Mouse (Mus musculus) adrenal gland, postnatal 10 days (tissue): ENCODE measurements around the gene Msrb3. TPM values are rescaled to one million over a fixed set of nuclear protein-coding genes. Genes with fewer than 3 reads are reported as not detected.

Experiments
- DNase-seq: peaks from one replicate; pipeline ENCODE4 v3.0.0; 2021; ENCODE audit warnings: mixed read lengths
- total RNA-seq, 2 experiments: library from RNA; stranded (reverse); gene quantifications; 2 replicates each; pipeline ENCODE4 v1.2.3; 2021

Msrb3 gene
- total RNA-seq, 2 experiments from 2014 or later, result 34.2 to 38.0 TPM

DNA sequence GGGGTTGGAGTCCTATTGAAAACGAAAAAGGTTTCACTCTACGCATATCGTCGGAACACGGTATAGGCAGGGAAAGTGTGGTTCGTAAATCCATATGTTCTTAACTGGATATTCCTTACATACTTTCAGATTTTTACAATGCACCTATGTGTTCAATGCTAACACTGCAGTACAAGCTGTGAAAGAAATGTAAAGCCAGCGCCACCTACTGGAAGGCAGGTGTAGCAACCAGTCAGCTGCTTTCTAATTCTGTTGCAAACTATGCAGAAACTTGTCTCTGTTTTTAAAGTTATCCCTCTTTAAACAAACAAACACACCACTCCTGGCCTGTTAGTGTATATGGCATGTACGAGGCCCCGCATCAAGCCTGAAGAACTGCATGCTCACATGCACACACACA, 34.5 kb downstream of the Msrb3 start:
- peak; percentile 82 for DNase-seq

GRCm38 (mm10) chr10:120861674-120862073, 37.2 kb downstream of the Msrb3 start:
- DNase-seq, result no peak

DNA sequence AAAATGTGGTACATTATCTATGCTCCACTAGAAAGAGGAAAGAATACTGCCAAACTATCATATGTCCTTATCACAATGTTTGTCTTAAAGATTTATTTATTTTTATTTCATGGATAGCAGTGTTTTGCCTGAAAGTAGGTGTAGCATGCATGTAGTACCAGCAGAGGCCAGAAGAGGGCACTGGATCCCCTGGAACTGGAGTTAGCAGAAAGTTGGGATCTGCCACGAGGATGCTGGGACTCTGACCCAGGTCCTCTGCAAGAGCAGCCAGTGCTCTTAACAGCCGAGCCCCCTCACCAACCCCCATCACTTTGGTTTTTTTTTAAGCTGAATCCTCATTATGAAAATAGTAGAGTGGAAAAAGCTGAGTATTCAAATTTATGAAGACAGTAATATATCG, 37.7 kb downstream of the Msrb3 start:
- DNase-seq, result peak; percentile 65

DNA sequence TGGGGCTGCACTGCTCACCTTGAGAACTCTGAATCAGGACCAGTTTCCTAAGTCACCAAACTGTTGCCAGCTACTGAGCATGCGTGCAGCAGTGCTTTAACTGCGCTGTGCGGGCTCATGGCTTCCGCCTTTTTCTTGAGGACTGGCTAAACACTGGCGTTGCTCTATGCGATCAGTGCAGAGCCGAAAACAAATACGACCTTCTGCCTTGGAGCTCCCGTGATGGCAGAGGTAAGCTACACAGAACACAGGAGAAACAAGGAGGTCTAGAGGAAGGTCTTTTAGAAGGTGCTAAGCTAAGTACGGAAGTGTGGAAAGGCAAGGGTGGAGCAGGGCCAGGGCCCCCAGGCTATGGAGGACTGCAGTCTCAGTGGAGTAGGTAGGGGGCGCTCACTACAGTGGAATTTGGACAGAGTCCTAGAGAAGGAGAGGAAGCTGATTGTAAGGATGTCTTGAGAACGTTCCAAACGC, 41.3 kb downstream of the Msrb3 start:
- DNase-seq, result peak; percentile 67

DNA sequence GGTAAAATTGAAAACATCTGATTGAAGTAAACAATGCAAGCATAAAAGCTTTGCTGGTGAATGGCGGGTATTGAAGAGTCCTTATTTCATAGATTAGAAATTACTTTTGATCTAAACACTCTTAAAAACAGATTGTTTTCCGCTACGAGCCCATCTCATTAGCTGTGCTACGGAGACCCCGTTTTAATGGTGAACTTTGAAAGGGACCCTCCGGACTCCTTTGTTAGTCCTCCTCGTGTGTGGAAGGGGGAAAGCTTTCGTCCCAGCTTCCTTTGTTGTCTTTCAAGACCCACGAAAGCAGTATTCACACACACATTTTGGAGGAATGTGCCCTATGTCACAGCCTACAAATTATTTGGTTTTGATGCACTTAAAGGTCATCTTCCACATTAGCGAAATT, 44.6 kb downstream of the Msrb3 start:
- no peak for DNase-seq

DNA sequence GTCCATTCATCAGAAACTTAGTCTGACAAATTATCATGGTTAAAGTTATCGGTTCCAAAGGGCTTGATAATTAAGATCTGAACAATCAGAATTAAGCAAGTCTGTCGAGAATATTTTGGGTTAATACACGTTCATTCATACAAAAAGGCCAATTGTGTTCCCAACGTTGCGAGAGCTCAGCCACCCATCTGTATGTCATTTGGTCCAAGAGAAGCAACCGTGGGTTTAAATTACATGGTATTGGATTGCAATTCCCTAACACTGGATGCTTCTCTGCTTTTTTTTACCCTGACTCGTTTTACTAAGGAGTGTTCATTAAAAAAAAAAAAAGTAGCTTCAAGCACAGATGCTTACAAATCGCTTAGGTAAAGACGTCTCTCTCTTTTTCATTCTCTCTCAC, 45.1 kb downstream of the Msrb3 start:
- no peak for DNase-seq

GRCm38 (mm10) chr10:120851196-120851781, 47.6 kb downstream of the Msrb3 start:
- DNase-seq, result peak; percentile 49

- peak; percentile 32 for DNase-seq
These were observed 48.3 kb downstream of the Msrb3 start for GRCm38 (mm10) chr10:120850391-120851195.

DNA sequence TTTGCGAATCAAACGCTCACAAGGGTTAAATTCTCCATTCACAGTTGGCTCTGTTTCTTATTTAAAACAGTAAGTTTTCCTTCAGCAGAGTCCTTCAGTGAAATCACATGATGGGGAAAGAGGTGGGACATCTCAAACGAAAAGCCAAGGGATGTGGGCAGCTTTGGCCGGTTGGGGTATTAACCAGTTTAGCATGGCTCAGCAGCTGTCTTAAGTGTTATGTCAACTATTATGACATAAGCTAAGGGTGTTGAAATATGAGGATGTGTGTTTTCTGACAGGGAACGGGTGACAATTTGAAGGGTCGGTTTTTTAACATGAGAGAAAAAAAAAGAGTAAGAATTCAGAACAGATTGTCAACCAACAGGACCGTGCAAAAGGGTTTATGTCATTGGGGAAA, 50.2 kb downstream of the Msrb3 start:
- DNase-seq, result no peak

- DNase-seq, result no peak
These were observed 51.1 kb downstream of the Msrb3 start for GRCm38 (mm10) chr10:120847785-120848184.

GRCm38 (mm10) chr10:120839966-120840365, 58.9 kb downstream of the Msrb3 start:
- DNase-seq, result no peak

DNA sequence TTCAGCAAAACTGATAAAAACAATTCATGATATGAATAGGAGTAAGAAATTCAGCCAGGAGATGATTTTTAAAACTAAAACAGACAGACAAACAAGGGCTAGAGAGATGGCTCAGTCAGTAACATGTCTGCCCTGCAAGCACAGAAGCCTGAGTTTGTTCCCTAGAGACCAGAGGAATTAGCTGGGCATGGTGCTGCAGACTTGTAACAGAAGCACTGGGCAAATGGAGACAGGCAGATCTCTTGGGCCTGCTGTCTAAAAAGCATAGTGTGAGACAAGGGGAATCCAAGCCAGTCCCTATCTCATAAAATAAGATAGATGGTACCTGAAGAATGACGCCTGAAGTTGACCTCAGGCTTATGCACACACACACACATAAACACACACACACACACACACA, 64.4 kb downstream of the Msrb3 start:
- no peak for DNase-seq

- no peak for DNase-seq
These were observed 65.1 kb downstream of the Msrb3 start for GRCm38 (mm10) chr10:120833836-120834235.

DNA sequence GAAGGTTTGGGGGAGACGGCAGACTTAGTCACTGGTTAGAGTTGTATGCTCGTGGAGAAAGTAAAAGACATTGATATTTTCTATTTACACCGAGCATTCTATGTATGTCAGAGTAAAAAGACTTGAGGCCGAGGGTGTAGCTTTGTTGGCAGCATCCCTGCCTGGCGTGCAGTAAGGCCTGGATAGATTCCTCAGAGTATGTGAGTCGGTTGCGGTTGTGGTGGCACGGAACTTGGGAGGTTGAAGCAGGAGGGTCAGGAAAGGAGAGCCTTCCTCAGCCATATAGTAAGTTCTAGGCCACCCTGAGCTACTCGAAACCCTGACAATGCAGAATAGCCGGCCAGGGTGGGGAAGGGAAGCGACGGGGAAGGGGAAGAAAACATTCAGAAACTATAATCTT, 71.1 kb downstream of the Msrb3 start:
- no peak for DNase-seq

DNA sequence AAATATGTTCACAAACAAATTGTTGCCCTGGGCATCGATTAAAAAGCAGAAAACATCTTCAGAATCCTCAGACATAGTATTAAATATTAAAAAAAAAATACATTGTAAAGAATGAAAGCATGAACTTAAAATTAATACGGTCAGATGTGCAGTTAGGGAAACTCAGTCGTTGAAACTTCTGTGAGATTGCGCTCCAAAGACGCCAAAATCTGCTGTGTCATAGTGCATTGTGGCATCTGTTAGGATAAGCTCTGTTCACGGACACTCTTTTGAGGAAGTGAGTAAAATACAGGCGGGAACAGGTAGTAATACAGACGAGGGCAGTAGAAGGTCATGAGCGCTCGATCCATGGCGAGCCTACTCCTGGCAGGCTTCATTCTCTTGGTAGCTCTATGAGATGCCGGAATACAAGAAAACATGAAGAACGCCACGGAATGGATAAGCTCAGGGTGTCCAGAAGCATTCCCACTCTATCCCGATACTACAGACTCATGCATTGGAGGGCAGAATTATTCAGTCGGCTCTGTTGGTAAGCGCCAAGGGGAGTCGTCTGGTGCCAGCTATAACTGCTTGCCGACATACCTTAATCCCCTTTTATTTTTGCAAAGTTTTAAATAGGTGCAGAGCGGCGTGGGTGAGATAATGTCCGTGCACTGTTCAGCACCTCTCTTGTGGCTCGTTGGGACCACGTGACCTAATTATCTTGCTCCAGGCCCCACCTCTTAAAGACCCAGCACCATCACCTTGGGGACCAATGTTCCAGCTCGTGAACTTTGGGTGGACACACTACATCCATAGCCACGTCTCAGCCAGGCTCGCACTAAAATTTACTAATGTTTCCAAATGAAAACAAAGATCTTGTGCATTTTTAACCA, 71.9 kb downstream of the Msrb3 start:
- DNase-seq, result no peak

- no peak for DNase-seq
These were observed 72.5 kb downstream of the Msrb3 start for GRCm38 (mm10) chr10:120826381-120826780.

- DNase-seq, result no peak
These were observed 73.3 kb downstream of the Msrb3 start for GRCm38 (mm10) chr10:120825594-120825993.

DNA sequence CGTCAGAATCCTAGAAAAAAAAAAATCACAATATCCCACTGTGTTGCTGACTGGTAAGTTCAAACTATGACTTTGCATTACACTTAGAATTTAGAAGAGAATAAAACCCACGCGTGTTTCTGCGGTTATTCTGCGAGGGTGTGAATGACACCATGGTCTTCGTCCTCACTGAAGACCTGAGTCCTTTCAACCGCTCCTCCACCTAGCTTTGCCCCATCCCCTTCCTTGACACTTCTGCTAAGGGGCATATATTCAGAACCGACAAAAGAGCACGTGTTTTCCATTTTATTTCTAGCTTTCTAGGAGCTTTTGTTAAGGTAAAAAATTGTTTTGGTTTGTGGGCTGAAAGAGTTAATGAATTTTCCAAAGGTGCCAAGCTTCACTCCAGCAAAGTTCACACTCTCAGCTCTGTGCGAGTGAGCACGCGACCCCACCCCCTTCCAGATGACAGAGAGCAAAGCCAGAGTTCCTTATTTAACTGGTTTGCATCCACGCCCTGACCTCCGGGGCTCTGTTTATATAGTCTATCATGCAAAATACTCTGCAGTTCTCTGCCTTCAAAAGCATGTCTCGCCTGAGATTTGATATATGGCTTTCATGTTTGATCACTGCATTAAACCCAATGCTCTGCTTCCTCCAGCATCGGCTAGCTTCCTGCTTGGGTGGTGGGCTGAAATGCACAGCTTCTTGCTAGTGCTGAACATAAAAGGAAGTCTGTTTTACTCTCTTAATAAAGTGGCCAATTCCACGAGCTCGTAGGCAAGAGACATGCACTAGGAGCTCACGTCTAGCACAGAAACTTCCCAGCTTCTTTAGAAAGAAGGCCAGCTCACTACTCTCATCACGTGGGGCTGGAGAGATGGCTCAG, 77.2 kb downstream of the Msrb3 start:
- no peak for DNase-seq

DNA sequence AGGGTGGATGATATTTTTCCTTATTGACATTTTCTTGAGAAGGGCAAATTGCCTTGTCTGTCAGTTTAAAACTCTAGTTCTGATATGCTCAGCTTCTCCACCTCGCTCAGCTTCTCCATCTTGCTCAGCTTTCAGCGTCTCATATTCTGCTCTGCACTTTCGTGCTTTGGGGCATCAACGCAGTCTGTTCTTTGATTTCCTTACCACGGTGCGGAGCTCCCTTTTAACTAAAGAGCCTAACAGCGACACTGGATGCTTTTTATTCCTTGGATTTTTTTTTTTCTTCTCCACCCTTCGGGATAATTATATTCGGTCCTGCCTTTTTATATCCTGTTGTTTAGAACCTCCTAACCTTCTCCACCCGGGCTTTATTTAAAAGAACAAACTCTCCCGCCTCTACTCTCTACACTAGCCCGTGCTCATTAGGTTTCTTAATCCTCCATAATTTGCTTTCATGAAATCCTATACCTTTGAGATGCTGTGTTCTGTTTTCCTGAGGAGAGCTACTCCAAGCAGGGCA, 78.1 kb downstream of the Msrb3 start:
- no peak for DNase-seq

- no peak for DNase-seq
These were observed 83.6 kb downstream of the Msrb3 start for GRCm38 (mm10) chr10:120815290-120815689.

GRCm38 (mm10) chr10:120811796-120812443, 87.0 kb downstream of the Msrb3 start:
- DNase-seq, result peak; percentile 13
